Mouse (Mus musculus): ENCODE measurements around the gene Aup1.

The Aup1 gene

DNA sequence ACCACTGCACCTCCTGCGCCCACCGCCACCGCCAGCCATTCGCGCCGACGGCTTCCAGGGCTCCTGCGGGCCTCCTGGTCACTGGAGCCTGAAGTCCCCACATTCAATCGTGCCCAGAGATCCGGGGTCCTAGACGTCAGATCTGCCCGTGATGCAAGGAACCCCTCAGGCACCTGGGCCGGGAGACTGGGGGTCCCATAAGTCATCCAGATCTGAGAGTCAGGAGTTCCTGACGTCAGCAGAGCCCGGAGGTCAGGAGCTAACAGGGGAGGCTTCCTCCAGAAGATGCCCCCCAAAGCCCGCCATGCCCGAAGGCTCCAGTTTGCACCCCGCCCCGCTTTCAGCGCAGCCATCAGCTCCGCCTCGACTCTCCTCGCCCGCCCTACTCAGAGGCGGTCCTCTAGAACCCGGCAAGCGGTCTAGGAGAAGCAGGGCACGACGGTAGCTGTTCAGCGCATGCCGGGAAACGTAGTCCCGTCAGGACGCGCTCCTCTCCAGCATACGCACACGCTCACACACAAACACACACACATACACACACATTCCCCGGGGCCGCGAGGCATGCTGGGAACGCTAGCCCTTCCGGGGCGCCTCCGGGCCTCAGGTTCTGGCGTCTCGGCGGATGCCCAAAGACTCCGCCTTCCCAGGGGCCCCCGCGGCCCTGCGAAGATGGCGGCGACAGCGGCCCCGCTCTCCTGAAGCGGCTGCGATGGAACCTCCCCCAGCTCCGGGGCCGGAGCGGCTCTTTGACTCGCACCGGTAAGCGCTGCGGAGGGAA, at the start of gene Aup1:
TSS of gene Aup1 (plus strand) at position 448 of the 778 bp plus-strand sequence.
- DNase-seq (ENCODE audit: low spot score): peak; percentile 97

DNA sequence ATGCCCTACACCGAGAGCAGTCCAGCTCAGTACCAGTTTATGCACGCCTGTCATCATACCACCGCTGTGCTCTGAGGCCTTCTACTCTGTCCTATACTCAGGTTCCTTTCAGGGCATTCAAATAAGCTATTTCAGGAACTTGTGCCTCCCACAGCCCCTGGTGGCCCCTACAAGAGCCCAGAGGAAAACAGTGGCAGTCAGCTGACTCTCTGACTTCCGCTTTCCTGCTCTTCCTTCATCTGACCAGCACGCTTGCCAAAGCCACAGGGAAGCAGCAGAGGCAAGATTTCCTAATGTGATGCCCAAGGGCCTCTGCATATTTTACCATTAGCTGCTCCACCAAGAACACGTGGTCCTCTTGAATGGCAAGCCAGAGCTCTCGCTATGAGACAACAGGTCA, 49.4 kb upstream of the Aup1 start:
- no peak for DNase-seq (ENCODE audit: low spot score)

DNA sequence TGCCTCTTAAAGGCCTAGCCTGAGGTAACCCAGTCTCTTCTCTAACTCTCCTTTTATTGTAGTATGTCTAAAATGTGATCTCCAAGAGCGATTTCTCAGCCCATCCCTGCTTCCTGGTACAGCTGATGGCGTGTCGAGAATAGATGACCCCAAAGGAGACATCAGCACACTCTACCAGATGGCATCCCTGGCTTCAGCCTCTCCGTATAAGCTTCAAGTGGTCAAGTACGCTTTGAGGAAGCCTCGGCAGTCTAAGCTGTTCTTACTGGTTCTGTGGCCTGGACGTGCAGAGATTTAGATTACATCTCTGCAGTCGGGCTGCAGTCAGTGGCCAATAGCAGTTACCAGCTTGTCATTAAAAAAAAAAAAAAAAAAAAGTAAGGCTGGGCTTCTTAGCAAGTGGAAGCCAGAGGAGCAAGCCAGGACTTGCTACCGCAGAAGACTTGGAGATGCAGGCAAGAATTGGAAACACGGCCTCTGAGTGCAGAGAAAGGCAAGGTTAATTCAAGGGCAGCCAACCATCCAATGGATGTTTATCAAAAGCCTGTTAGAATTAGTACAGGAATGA, 48.8 kb upstream of the Aup1 start:
- no peak for DNase-seq (ENCODE audit: low spot score)

DNA sequence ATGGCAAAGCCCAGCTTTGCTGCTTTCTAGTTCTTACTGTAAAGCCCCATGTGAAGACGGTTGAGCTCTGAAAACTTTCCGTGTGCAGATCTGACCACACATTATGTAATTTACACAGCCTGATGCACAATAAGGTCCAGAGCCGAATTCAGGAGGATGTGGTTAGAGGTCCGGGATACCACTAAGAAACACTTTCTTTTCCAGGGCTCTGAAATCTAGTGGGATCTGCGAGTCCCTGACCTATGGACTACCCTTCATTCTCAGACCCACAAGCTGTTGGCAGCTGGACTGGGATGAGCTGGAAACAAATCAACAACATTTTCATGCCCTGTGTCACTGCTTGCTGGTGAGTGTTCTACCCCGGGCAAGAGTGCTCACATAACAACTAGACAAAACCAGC, 48.2 kb upstream of the Aup1 start:
- peak; percentile 28 for DNase-seq (ENCODE audit: low spot score)

DNA sequence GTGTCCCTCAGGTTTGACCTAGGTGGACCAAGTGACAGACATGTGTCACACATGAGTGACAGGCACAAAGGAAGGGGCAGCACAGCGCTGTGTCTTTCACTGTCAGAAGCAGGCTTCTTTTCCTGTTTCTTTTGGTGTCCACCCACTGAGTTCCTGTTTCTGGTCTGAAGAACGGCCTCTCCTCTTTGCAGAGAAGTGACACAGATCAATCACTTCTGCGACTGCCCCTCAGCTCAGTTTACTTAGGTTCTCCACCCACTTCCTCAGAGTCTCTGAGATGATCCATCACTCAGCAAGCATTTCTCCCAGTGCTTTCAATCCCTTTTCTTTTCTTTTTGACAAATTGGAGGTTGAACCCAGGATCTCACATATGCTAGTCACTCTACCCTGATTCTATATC, 45.7 kb upstream of the Aup1 start:
- DNase-seq (ENCODE audit: low spot score): no peak

DNA sequence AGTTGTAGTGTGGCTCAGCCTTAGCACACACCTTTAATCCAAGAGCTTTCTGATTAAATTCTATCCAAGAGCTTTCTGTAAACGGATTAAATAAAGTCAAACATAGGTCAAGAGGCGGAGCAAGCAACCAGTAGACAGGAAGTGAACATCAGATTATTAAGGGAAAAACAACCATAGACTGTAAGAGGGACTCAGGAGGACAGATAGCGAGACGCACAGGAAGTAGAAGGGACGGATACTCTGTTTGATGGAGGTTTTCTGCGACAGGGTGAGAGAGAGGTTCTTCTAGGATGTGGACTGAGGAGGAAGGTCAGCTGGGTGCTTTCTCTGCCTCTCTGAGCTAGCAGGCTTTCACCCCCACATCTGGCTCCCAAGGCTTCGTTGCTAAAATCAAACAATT, 44.3 kb upstream of the Aup1 start:
- no peak for DNase-seq (ENCODE audit: low spot score)

DNA sequence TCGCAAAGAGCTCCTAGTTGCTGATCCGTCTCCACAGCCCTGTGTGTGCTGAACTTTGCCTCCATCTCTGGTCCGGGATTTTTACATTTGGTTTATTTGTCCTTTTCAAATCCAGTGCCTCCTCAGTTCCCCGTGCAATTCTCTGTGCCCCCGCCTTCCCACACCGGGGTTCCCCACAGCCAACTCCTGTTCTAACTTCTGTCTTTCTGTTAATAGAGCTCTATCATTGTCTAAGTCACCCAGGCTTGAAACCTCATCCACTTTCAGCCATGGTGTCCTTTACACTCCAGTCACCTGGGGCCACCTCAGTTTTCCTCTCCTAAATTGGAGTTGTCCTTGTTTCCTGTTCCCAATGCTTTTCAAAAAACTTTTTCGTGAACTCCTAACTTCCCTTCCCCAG, 43.1 kb upstream of the Aup1 start:
- no peak for DNase-seq (ENCODE audit: low spot score)

DNA sequence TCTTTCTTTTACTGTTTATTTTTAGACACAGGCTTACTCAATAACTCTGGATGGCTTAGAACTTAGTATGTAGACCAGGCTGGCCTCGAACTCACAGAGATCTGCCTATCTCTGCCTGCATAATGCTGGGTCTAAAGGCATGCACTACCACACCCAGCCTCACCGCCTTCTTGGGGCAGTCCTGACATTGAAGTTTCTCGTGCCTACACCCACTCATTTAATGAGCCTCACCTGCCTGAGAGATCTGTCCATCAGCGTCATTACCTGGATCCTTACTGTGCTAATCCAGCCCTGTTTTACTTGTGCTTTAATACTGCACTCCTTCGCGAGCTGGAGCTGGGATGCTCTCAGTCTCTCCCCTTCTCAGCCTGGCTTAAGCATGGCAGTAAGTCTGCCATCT, 42.6 kb upstream of the Aup1 start:
- no peak for DNase-seq (ENCODE audit: low spot score)

DNA sequence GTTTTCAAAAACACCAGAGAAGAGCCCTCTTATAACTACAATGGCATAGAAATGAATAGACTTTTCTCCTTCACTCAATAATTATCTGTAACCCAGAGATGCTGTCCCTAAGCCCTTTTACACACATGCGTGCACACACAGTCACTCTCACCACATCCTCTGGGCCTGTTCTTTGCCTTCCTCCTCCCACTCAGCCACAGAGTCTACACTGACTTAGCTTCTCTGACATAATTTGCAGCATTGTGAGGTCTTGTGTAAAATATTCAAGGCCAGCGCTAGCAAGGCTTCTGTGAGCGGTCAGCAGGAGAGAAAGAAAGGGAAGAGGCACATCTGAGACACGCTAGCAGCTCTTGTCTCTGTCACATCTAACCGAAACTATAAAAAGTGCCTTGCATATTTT, 40.9 kb upstream of the Aup1 start:
- DNase-seq (ENCODE audit: low spot score): no peak

DNA sequence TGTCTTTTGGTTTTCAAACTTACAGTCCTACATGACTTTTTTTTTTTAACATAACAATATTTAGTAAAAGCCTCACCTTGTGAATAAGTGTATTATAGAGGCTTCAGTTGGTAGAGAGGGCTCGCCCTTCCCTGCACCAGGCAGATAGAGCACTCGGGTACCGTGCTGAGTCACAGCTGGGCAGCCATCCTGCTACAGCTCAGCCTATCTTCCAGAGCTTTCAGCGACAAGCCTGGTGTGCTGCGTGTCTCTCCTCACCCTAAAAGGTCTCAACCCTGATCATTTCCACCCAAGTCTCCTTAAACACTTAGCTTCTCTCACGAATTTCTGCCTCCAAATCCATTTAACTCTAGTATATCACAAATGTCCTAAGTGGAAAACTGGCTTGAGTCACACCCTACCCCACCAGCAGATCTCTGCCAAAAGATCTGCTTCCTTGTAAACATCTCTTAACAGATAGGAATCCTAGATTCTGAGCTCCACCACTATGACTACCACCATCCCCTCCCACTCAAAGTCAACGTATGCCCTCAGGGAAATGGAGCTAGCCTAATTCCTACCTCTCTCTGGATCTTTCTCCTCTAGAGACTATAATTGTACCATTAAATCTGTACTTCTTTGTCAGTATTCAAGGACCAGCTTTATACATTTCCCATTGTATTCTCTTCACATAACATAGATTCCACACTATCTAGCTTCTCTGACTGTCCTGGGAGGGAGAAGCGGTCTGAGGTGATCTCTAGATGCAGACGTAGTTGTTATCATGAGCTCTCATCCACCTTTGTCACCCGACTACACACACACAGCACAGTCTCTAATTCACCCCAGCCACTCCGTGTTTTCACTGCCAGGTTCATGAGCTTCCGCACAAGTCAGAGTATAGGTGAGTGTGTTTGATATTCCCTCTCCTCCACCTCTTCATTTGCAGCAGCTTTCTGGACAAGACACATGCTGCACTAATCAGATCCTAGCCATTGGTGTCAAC, 39.5 kb upstream of the Aup1 start:
- no peak for DNase-seq (ENCODE audit: low spot score)

DNA sequence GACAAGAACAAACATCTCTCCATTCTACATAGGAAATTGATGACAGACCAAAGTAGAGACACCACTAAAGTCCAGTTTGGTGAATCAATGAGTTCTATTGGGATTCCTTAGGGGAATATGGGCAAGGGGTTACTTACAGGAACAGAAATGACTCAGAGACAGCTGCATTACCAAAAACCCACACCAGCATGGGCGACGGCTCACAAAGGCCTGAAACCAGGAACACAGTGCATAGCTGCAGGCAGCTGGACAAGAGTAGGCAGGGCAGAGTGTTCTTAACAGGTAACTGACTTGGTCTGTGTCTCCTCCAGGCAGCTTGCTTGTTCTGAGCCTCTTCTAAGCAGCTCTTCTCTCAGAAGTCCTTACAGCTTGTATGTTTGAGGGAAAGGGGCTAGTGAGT, 38.6 kb upstream of the Aup1 start:
- DNase-seq (ENCODE audit: low spot score): no peak

DNA sequence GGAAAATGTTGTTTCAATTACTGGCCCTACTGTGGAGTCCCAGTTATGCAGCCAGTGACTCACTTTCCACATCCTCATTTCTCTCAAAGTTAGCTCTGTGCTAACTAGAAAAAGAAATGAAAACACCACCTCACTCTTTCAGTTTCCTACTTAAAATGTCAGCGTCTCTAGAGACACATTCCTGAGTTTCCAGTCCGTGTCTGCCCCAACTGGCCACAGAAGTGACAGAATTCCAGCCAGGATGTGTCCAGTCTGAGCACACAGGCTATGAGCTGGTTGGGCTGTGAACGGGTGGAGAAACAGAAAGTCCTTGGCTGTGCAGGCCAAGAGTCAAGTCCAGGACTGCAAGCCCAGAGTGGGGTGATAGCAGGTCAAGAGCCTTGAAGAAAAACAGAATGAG, 37.1 kb upstream of the Aup1 start:
- DNase-seq (ENCODE audit: low spot score): peak; percentile 38

DNA sequence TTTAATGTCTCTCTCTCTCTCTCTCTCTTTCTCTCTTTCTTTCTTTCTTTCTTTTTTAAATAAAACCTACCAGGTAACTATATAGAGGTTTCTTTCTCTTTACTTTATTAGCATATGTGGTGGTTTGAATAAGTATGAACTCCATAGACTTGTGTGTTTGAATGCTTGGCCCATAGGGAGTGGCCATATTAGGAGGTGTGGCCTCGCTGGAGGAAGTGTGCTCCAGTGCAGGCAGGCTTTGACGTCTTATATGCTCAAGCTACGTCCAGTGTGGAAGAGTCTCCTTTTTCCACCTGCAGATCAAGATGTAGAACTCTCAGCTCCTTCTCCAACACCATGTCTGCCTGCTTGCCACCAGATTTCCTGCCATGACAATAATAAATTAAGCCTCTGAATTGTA, 35.3 kb upstream of the Aup1 start:
- DNase-seq (ENCODE audit: low spot score): no peak

DNA sequence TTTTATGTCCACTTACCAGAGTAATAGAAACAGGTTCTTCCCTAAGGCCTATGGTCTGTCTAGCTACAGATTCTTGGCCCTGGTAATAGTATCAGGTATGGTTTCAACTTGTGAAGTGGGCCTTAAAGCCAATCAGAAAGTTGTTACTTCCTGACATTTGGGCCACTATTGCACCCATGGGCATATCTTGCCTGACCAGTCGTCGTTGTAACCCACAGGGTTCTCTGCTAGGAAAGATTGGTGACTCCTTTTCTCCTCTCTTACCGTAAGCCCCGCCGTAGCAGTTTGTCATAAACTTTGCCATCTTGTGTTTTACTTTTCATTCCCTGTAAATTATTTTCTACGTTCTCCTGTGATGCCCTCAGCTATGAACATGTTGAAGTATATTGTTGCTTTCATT, 34.2 kb upstream of the Aup1 start:
- no peak for DNase-seq (ENCODE audit: low spot score)

DNA sequence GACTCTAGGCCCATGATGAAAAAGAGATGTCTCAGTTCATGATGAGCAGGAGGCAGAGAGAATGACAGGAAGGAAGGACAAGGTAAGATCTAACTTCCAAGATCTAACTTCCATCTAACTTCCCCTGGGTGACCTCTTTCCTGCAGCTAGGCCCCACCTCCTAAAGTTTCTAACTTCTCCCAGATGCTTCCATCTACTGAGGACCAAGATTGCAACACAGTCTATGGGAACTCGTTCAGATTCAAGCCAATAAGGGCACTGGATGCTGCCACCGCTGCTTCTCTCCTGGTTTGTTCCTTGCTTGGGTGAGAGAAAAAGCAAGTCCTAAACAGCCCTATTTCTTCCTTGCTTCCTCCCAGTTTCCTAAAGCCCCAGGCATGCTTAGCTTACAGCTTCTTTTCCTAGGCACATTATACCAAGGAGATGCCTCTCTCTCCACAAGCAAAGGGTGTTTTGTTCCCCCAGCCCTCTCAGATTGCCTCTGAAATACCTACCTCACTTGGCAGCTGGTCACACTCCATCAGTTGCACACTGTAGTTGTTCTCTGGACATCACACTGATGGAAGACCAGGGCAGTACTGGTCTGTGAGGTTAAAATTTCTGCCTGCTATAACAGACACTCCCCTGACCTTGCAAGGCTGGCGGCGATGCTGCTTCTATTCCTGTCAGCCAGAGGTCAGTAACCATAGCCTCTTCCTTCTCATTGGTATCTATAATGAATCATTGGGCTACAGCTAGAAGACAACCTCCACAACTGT, 33.3 kb upstream of the Aup1 start:
- no peak for DNase-seq (ENCODE audit: low spot score)

DNA sequence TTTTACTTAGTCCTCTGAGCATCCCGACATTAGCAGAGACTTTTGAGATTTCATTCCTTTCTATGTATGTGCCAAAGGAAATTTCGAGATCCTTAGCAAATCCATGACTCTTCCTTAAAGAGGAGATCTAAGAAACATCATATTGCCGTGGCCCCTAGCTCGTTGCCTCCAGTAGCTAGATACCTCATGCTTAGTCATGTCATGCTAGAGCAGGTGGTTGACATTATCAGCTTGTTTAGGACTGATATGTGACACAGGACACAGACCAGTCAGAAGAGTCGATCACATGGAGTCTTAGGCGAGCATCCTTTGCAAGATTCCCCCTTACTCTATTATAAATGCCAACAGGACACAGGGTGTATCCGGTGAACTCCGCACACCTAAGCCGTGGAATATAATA, 31.3 kb upstream of the Aup1 start:
- no peak for DNase-seq (ENCODE audit: low spot score)

DNA sequence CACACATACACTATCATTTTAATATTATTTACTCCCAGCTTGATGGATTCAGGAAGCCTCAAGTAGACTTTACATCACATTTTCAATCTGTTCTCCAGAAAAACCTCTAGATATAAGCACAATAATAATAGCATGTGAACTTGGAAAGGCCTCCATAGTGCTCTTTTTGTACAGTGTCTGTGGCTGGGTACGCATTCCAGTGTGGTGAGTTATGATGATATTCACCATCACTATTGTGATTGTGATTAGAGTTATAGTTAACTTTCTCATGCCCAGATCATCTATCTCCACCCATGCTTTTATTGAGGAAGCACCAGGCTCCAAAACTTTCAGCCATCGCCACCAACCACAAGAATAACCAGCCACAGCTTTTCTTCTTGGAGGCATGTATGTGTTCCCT, 30.5 kb upstream of the Aup1 start:
- no peak for DNase-seq (ENCODE audit: low spot score)

DNA sequence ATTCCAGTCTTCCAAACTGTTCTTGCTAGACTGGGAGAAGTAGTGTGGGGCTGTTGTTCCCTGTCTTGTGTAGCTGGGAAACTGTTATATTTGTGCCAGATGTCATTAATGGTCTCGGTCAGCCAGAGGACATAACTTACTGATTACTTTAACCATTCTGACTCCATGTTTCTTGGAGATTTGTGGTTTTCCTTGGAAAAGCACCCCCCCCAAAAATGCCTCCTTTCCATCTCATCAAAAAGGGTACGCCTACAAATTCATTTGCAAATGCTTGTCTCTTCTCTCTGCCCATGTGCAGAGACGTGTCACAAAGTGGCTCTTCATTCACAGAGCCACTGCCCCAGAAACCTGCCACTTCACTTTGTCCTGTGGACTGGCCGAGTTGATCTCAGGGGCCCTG, 29.9 kb upstream of the Aup1 start:
- no peak for DNase-seq (ENCODE audit: low spot score)

DNA sequence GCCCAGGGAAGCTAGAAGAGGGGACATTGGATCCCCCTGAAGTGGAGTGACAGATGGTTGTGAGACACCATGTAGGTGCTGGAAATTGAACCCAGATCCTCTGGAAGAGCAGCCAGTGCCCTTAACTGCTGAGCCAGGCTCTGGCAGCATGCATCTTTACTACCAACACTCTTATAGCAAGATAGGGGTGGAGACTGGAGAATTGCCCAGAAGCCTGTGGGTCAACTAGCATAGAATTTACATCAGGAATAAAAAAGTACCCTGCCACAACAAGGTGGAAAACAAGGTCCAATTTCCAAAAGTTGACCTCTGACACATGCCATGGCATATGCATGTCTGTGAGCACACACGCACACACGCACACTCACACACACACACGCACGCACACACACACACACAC, 29.1 kb upstream of the Aup1 start:
- no peak for DNase-seq (ENCODE audit: low spot score)

DNA sequence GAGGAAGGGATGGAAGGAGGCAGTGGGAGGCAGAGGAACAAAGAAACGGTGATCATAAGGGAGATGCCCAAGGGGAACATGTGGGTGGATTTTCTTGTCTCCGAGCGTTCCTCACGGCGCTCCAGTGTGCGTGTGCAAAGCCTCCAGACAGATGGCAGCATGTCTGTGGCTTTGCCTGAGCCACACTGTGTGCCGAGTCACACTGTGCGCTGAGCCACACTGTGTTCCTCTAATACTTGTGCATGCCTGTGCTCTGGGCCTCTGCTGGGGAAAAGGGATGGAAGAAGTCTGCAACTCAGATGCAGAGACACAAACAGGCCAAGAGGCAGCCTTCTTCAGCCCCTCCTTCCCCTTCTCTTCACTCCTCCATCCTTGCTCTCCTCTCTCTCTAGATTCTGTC, 27.0 kb upstream of the Aup1 start:
- DNase-seq (ENCODE audit: low spot score): no peak

DNA sequence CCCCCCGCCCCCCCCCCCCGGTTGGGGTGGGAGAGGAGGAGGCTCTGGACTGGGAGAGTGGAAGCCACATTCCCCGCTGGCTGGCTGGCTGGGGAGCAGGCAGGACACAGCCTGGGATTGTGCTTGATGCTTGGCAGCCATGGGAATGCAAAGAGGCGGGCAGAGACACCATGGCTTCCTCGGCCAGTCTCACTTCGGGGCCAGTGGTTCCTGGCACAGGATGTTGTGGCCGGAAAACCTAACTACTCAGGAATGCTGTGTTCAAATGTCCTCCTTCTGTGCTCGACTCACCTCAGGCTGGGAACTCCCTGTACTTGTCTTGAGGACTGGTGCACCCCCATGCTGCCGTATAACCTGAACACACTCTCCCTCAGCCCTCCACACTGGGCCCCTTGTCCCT, 26.6 kb upstream of the Aup1 start:
- DNase-seq (ENCODE audit: low spot score): no peak

DNA sequence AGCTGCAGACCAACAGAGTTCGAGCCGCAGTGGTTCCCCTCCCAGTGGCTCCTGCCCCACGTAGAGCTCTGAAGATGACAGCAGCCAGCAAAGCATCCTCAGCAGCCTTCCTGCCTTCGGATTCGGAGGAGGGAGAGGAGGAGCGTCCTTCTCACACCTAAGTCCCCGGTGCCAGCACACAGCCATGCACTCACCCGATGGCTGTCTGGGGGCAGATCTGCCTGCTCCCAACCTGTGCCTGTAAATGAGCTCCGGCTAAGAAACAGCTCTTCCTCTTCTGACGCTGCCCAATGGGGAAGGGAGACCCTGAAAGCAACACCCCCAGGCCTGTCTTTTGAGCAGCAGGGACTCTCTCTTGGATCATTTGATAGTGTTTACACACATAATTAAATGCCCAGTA, 24.5 kb upstream of the Aup1 start:
- DNase-seq (ENCODE audit: low spot score): no peak
